Mouse (Mus musculus): Measurements from ENCODE around the gene Rhcg.

The Rhcg gene

GRCm38 (mm10) chr7:79600122-79600521 lies 17.3 kb downstream of the Rhcg start:
- no peak for DNase-seq

DNA sequence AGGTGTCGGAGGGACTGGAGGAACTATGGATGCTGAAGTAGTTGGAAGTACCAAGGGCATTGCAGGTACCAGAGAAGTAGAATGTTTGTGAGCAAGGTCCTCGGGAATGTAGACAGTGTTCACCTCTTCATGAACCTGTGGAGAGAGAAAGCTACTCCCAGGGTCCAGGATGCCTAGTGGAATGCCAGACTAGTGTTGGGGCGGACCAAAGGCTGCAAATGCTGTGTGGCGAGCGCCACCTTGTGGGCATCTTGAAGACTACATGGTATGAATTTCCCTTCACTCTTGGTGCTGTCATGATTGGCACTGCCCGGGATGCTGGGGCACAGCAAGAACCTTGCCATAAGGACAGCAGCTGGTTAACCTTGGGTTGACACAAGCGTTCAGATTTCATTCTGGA lies 22.6 kb downstream of the Rhcg start:
- DNase-seq = peak; percentile 31 to 58

DNA sequence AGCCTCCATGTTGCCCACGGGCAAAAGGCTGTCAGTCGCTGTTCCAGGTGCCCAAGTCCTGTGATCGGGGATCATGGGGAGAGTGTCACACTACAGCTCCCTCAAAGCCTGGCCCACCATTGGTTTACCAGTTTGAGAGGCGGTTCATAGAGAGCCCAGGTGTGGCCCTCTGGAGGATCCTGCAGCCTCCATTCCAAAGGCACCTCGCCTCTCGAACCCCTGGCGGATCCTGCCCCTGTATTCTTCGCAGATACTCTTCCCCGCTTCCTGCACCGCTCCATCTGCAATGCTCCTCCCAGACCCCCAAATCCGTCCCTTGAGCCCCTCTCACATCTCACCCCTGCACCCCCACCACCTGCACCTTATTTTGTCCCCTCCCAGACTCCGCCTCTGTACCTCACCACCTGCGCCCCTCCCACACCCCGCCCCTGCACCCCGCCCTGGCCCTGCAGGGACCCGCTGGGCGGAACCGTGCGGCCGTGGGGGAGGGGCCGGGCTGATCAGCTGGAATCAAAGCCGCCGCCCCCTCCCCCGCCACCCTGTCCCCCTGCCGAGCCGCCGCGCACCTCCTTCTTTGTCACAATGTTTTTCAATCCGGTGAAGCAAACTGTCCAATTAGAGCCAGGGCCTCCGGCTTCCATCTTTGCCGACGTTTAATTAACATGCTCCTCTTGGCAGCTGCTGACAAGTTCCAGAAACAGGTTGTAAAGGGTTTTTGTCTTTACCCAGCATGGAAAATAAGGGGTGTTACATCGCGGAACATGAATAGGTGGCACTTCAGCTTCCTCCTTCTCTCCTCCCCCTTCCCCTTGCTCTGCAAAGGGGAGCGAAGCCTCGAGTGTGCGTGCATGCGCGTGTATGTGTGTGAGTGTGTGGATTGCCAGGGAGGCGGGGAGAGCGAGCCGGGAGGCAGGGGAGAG lies 25.4 kb downstream of the Rhcg start:
- DNase-seq = no peak

- no peak for DNase-seq
Measured at GRCm38 (mm10) chr7:79590560-79591110, 26.8 kb downstream of the Rhcg start.

- no peak for DNase-seq
Measured at GRCm38 (mm10) chr7:79589763-79590559, 27.5 kb downstream of the Rhcg start.

DNA sequence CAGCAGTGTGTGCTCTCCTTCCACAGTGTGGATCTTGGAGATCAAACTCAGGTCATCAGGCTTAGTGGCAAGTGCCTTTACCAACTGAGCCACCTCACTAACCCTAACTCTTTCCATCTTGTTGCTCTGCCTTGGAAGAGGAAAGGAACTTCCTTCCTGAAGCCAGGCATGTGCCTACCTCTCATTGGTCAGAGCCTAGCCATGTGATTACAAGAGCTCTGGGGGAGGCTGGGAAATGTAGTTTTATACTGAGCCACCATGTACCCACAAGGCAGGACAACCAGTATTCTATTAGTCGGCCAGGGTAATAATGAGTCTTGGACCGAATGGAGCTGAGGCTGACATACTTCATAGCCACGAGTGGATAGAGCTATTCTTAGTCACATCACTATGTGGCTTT lies 29.2 kb downstream of the Rhcg start:
- no peak for DNase-seq

- no peak for DNase-seq
Measured at GRCm38 (mm10) chr7:79578851-79579241, 38.6 kb downstream of the Rhcg start.

DNA sequence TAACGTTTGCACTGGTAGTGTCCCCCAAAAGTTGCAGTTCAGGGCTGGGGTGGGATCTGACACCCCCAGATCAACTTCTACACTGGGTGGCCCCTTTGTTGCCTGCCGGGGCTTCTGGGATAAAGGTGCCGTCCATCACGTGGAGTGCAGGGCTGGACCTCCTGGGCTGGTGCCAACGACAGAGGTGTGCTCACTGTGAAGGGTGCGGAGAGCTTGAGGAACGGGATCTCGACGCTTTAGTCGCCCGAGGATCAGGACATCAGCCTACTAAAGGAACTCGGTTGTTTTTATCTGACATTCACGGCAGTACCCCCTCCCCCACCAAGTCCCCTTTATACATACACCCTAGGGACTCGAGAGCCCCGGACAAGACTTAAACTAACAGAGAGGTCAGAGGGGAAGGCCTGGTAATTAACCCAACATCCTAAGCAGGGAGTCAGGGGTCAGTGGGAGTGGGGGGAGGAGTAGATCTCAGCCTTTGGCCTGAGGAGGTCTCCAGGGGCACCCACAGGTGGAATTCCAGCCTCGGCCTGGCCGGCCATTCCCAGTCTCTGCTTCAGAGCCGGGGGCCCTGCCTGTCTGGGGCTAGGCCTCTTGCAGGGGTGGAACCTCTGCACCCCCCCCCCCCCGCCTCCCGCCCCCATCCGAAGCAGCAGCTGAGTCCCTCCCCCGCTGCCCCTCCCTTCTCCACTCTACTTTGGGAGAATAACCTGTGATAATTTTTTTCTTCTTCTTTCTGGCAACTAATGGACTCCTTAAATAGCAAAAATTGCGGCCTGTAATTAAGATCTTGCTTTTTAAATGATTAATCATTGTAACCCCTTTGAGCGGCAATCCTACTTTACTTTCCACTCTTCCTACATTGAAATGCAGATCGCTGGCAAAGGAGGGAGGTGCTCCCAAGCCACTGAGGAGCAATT lies 39.3 kb downstream of the Rhcg start:
- DNase-seq = no peak

DNA sequence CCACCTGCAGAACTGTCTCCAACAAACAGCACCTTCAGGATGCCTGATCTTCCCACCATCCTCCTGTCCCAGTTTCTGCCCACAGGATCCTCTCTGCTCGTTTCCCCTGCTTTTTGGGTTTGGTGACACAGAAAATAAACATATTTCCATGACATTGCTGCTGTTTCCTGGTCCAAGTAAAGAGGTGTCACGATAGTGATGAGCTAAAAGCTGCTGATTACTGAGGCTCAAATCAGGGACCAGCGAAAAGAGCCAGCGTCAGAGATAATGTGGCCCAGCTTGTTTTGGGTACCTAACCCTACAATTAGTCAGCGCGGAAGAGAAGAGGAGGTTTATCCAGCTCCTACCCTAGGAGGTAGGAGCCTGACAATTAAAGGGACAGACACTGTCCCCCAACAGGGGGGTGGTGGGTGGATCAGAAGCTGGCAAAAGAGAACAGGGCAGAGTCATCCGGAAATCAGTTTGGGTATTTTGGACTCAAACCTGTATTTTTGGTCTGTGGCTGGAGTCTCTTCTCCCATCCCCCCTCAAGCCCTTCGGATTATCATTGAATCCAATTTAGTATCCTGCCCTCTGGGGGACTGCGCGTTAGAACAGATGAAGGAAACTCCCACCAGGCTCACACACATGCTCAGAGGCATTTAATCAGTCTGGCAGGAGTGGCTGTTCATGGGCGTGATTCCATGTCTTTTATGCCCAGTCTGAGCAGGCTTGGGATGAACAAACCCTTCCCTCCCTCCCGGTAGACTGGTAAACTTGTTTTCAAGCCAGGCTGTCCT lies 40.2 kb downstream of the Rhcg start:
- no peak for DNase-seq

GRCm38 (mm10) chr7:79576659-79577058 lies 40.8 kb downstream of the Rhcg start:
- peak; percentile 27 to 58 for DNase-seq

DNA sequence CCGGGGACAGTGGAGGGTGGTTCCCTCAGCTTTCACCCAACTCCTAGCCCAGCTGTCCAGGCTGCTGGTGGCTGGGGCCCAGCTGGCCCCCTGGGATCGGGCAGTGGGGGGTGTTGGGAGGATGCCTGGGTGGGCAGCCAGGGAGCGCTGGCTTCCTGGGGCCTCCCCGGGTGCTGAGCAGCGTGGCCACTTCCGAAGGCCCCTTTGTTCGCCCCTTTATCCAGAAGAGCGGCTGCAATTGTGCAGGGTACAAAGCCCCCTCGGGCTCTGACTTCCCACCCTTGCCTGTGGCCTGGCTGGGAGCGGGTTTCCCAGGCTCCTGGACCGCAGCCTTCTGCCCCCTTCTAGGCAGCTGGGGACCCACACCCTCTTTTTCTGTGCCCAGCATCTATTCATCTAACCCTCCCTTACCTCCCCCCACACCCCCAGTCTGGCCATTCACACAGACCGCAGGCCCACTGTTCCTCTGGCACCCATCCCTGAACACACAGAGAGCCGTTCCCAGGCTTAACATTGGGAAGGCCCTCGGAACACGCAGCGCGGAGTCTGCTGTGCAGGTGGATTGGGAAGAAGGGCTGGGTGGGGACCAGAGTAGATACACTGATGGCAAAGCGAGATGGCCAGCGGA lies 45.2 kb downstream of the Rhcg start:
- DNase-seq = no peak

GRCm38 (mm10) chr7:79568937-79569535 lies 48.4 kb downstream of the Rhcg start:
- no peak for DNase-seq

DNA sequence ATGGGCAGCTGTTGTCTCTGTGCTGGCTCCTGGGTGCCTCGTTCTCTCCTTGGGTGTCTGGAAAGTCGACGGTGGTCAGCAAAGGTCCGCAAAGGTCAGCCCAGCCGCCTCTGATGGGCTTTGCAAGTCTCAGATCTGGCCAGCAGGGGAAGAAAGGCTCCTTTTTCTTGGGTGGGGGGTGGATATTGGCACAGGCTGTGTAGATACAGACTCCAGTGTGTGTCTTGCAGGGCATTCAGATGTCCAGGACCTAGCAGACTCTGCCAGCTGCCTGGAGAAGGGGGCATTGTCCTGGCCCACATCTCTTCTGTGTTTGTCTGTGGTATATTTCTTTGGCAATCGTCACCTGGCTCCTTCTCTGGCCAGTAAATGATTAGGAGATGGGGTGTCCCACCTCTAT lies 49.2 kb downstream of the Rhcg start:
- no peak for DNase-seq

DNA sequence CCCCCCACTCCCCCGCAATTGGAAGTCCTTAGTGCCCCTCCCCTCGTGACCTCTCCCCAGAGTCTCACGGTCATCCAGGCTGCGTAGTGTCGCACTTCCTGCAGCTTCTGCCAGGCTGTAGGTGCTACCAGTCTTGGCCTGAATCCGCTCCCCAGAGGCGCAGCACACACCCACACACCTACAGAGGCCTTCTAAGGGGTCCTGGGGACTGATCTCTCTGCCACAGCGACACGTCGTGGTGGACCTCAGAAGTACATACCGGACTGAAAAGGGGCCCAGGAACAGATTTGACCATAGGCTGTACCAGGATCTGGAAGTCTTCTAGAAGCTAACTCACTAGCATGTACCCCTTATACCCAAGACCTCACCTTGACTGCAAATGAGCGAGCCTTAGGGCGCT lies 53.8 kb downstream of the Rhcg start:
- DNase-seq = no peak

GRCm38 (mm10) chr7:79562385-79562784 lies 55.1 kb downstream of the Rhcg start:
- DNase-seq = no peak

- DNase-seq = no peak
Measured at GRCm38 (mm10) chr7:79558698-79559097, 58.8 kb downstream of the Rhcg start.

DNA sequence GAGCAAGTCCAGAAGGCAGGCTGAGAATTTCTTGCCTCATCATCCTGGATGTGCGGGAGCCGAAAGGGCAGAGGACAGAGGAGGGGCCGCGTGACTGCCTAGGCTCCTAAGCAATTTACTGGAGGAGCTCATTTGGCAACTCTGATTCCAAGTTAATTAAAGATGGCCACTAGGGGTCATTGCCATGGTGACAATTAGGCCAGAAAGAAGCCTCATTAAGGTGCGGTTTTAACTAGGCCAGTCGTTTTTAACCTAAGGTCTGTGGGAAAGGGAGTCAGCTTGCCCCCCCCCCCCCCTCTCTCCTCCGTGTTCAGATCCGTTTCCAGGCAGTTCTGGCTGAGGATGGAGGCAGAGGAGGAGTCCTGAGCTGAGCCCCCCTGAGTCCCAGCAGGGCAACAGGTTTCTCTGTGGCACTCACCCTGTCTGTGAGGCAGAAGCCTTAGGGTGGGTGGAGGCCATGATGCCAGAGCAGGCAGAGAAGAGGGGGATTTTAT lies 59.7 kb downstream of the Rhcg start:
- no peak for DNase-seq

GRCm38 (mm10) chr7:79555368-79556034 lies 62.0 kb downstream of the Rhcg start:
- DNase-seq = no peak

- peak in 1 of 2 experiments; percentile 12 for DNase-seq
Measured at GRCm38 (mm10) chr7:79552702-79553101, 64.8 kb downstream of the Rhcg start.
